Mouse (Mus musculus) E14TG2a.4 (cell line): ENCODE data around the gene Gm10964.

ENCODE experiments used
- CTCF ChIP-seq: conservative IDR thresholded peaks from 2 replicates; pipeline ENCODE4 v1.5.1; 2014; ENCODE audit warnings: low read length
- NANOG ChIP-seq: IDR thresholded peaks from 2 replicates; pipeline ENCODE4 v1.6.1; 2014; ENCODE audit warnings: borderline replicate concordance, low read length, mixed read lengths
- POU5F1 ChIP-seq: IDR thresholded peaks from 2 replicates; pipeline ENCODE4 v1.6.1; 2014; ENCODE audit warnings: low read length, borderline replicate concordance

GRCm38 (mm10) chr3:103756920-103757319 lies 17.8 kb downstream of the Gm10964 start:
- no peak for TF ChIP-seq CTCF
- TF ChIP-seq NANOG = no peak
- no peak for TF ChIP-seq POU5F1
